Comparison of ENCODE assay signal across 8 mouse cellular contexts in genomic region chr2:27411688-27412174, GRCm38 (mm10). TPM values are rescaled to one million over a fixed set of nuclear protein-coding genes. Genes with fewer than 3 reads are reported as not detected.
DNase-seq lines count a peak whose midpoint lies in the region; ATAC-seq and TF ChIP-seq lines count a peak whose summit lies in the region.

No protein-coding gene starts in this region.

- peak overlapping the region; percentile 98 for H3K27ac ChIP-seq in CH12.LX (ENCODE audit: insufficient read depth, low read depth)
- H3K27ac ChIP-seq in embryonic facial prominence, embryonic 10.5 days (replicated peaks) = peak overlapping the region; percentile 83
- peak overlapping the region; percentile 34 for H3K27ac ChIP-seq in hindbrain, embryonic 15.5 days (replicated peaks)
- no peak overlapping the region for H3K27ac ChIP-seq in liver, embryonic 14.5 days

- H3K4me3 ChIP-seq in CH12.LX (replicated peaks in 1 of 3; ENCODE audit: low read depth in 2 of 3, low read length in 2 of 3, poor library complexity in 1 of 3) = peak overlapping the region; percentile 61 to 67 (median 63)
- peak overlapping the region; percentile 32 for H3K4me3 ChIP-seq in embryonic facial prominence, embryonic 10.5 days
- H3K4me3 ChIP-seq in hindbrain, embryonic 15.5 days = no peak overlapping the region
- no peak overlapping the region; a peak in 1 of 4 replicates for H3K4me3 ChIP-seq in liver, embryonic 14.5 days (ENCODE audit: insufficient read depth in 1 of 2, low read depth in 2 of 2, low read length in 2 of 2)

- 13% methylated on average over 8 of the region's 8 CpGs for WGBS in embryonic facial prominence, embryonic 10.5 days
- 17% methylated on average over 8 of the region's 8 CpGs for WGBS in hindbrain, embryonic 15.5 days
- WGBS in liver, embryonic 14.5 days (ENCODE audit: insufficient replicate concordance) = 16% methylated on average over 8 of the region's 8 CpGs

- peak; percentile 96 for DNase-seq in CH12.LX (ENCODE audit: extremely low read depth)
- DNase-seq in embryonic facial prominence, embryonic 10.5 days (ENCODE audit: low spot score) = peak; percentile 71
- DNase-seq in liver, embryonic 14.5 days (ENCODE audit: low read depth in 3 of 3, low spot score in 3 of 3) = peak in 1 of 3 experiments; percentile 28
- DNase-seq in neural tube, embryonic 10.5 days (ENCODE audit: extremely low spot score, low spot score) = peak; percentile 57
- no peak for DNase-seq in ovary, adult 18-20 months (ENCODE audit: low spot score)
- DNase-seq in adrenal gland, postnatal 10 days = no peak
- DNase-seq in adrenal gland, postnatal 25 days = no peak

- peak; percentile 62 for TF ChIP-seq EP300 in CH12.LX (IDR thresholded peaks at IDR 0.05; ENCODE audit: low read length)
- TF ChIP-seq EP300 in liver, embryonic 14.5 days (IDR thresholded peaks at IDR 0.05; ENCODE audit: low read depth) = no peak

- dilution Hi-C loops in CH12.LX (cut with MboI; ENCODE audit: extremely low pct_ligation_motif_present, extremely low pct_unique_long_range_greater_than_20kb, low sequenced_read_pairs) = no loop called here

- H3K4me1 ChIP-seq in CH12.LX (ENCODE audit: control insufficient read depth in 1 of 2, insufficient read depth in 2 of 2) = peaks cover 34 to 75% of the 10 kb centered on the region in 2 experiments
- peaks cover 91% of the 10 kb centered on the region for H3K4me1 ChIP-seq in embryonic facial prominence, embryonic 10.5 days
- peaks cover 76% of the 10 kb centered on the region for H3K4me1 ChIP-seq in hindbrain, embryonic 15.5 days (replicated peaks)
- H3K4me1 ChIP-seq in liver, embryonic 14.5 days (replicated peaks; ENCODE audit: control insufficient read depth in 2 of 2, insufficient read depth in 2 of 2, low read length in 1 of 2) = peaks cover 7 to 36% of the 10 kb centered on the region in 2 experiments; a peak in 3 of 4 replicates

- H3K4me2 ChIP-seq in CH12.LX (ENCODE audit: insufficient read depth, low read depth, poor library complexity, severe bottlenecking) = peak overlapping the region; percentile 76; the same call in 1 of the 2 replicates
- no peak overlapping the region for H3K4me2 ChIP-seq in hindbrain, embryonic 15.5 days
- peak overlapping the region; percentile 31 for H3K4me2 ChIP-seq in liver, embryonic 14.5 days (ENCODE audit: low read depth)

- in situ Hi-C loops in CH12.LX (cut with MboI; ENCODE audit: low pct_ligation_motif_present, low pct_unique_long_range_greater_than_20kb, low sequenced_read_pairs) = no loop called here

- peak overlapping the region; percentile 83 for H3K9ac ChIP-seq in CH12.LX (ENCODE audit: insufficient read depth, low read depth)
- no peak overlapping the region for H3K9ac ChIP-seq in hindbrain, embryonic 15.5 days
- no peak overlapping the region for H3K9ac ChIP-seq in liver, embryonic 14.5 days (replicated peaks)

- H3K27me3 ChIP-seq in CH12.LX (replicated peaks) = no peaks in the 10 kb centered on the region
- no peaks in the 10 kb centered on the region for H3K27me3 ChIP-seq in embryonic facial prominence, embryonic 10.5 days (replicated peaks; ENCODE audit: low read depth, poor library complexity, severe bottlenecking)
- no peaks in the 10 kb centered on the region for H3K27me3 ChIP-seq in hindbrain, embryonic 15.5 days
- no peaks in the 10 kb centered on the region for H3K27me3 ChIP-seq in liver, embryonic 14.5 days (ENCODE audit: control insufficient read depth, insufficient read depth, low read length)

- no peak; the same call in none of the 2 replicates for TF ChIP-seq RAD21 in CH12.LX (IDR thresholded peaks at IDR 0.05; ENCODE audit: low read depth, low read length)

- ATAC-seq in hindbrain, embryonic 15.5 days (ENCODE audit: low FRiP score, low read depth) = 0 out of 2 replicates have a peak, but pooled peaks have one; percentile 4
- ATAC-seq in liver, embryonic 14.5 days (ENCODE audit: insufficient read depth) = peak; percentile 64

- TF ChIP-seq CTCF in CH12.LX (conservative IDR thresholded peaks at IDR 0.05 in 1 of 2, IDR thresholded peaks at IDR 0.05 in 1 of 2; ENCODE audit: low read depth in 2 of 2, low read length in 2 of 2) = no peak
- no peak for TF ChIP-seq CTCF in liver, embryonic 14.5 days (IDR thresholded peaks at IDR 0.05; ENCODE audit: low read depth)

- H3K36me3 ChIP-seq in CH12.LX (replicated peaks in 1 of 2; ENCODE audit: control insufficient read depth in 1 of 2, insufficient read depth in 1 of 2, low read length in 1 of 2) = peaks cover 0 to 17% of the 10 kb centered on the region in 2 experiments
- H3K36me3 ChIP-seq in embryonic facial prominence, embryonic 10.5 days (replicated peaks) = no peaks in the 10 kb centered on the region
- H3K36me3 ChIP-seq in hindbrain, embryonic 15.5 days = no peaks in the 10 kb centered on the region
- H3K36me3 ChIP-seq in liver, embryonic 14.5 days (replicated peaks; ENCODE audit: control insufficient read depth, insufficient read depth, low read depth) = no peaks in the 10 kb centered on the region

- H3K79me2 ChIP-seq in CH12.LX (replicated peaks; ENCODE audit: control insufficient read depth, extremely low read depth, insufficient read depth, poor library complexity, severe bottlenecking) = peaks cover 86% of the 10 kb centered on the region

- no peaks in the 10 kb centered on the region for H3K9me3 ChIP-seq in CH12.LX (replicated peaks; ENCODE audit: low read length)
- H3K9me3 ChIP-seq in embryonic facial prominence, embryonic 10.5 days = no peaks in the 10 kb centered on the region
- no peaks in the 10 kb centered on the region for H3K9me3 ChIP-seq in hindbrain, embryonic 15.5 days
- H3K9me3 ChIP-seq in liver, embryonic 14.5 days (ENCODE audit: control insufficient read depth, low read length) = no peaks in the 10 kb centered on the region

- peak; percentile 77 for TF ChIP-seq POLR2A in CH12.LX (IDR thresholded peaks at IDR 0.05; ENCODE audit: low read depth, low read length)

TF ChIP-seq in CH12.LX, 34 proteins besides CTCF, POLR2A, EP300 and RAD21 (continues in another document):
- TF ChIP-seq ZMIZ1 (IDR thresholded peaks at IDR 0.05; ENCODE audit: low read depth, low read length) (peak; percentile 65), TBP (conservative IDR thresholded peaks at IDR 0.05; ENCODE audit: low read depth, low read length) (peak; percentile 58; the same call in 1 of the 2 replicates), NELFE (IDR thresholded peaks at IDR 0.05; ENCODE audit: low read depth, low read length) (peak; percentile 66), MEF2A (IDR thresholded peaks at IDR 0.05; ENCODE audit: borderline replicate concordance, low read depth, low read length) (no peak), POLR2AphosphoS2 (IDR thresholded peaks at IDR 0.05; ENCODE audit: low read depth, low read length) (no peak; the same call in 1 of the 2 replicates), GABPA (IDR thresholded peaks at IDR 0.05; ENCODE audit: insufficient replicate concordance, low read depth, low read length) (no peak), E2F4 (IDR thresholded peaks at IDR 0.05; ENCODE audit: insufficient replicate concordance, low read depth, low read length) (no peak), PAX5 (IDR thresholded peaks at IDR 0.05; ENCODE audit: low read length) (no peak), NRF1 (IDR thresholded peaks at IDR 0.05; ENCODE audit: low read depth, low read length) (no peak), BHLHE40 (IDR thresholded peaks at IDR 0.05; ENCODE audit: low read depth, low read length) (peak; percentile 71), JUND (conservative IDR thresholded peaks at IDR 0.05; ENCODE audit: low read depth, low read length) (peak; percentile 32; the same call in 1 of the 2 replicates), UBTF (IDR thresholded peaks at IDR 0.05; ENCODE audit: low read depth, low read length) (no peak; the same call in 1 of the 2 replicates), MAFK (IDR thresholded peaks at IDR 0.05; ENCODE audit: insufficient replicate concordance, low read length) (peak; percentile 62; the same call in 1 of the 2 replicates), KAT2A (IDR thresholded peaks at IDR 0.05; ENCODE audit: insufficient replicate concordance, low read length) (peak; percentile 60; the same call in 1 of the 2 replicates), ZC3H11A (IDR thresholded peaks at IDR 0.05; ENCODE audit: low read depth, low read length) (no peak), USF1 (IDR thresholded peaks at IDR 0.05; ENCODE audit: low read depth, low read length) (no peak; the same call in 1 of the 2 replicates), ZNF384 (IDR thresholded peaks at IDR 0.05; ENCODE audit: low read depth, low read length) (peak; percentile 97), IRF4 (IDR thresholded peaks at IDR 0.05; ENCODE audit: low read depth, low read length) (peak; percentile 74), SIN3A (IDR thresholded peaks at IDR 0.05; ENCODE audit: low read length) (peak; percentile 96), SMC3 (IDR thresholded peaks at IDR 0.05; ENCODE audit: low read depth, low read length) (no peak; the same call in none of the 2 replicates), JUN (IDR thresholded peaks at IDR 0.05; ENCODE audit: insufficient read depth, low read depth, low read length) (no peak), MAZ (IDR thresholded peaks at IDR 0.05; ENCODE audit: low read depth, low read length) (peak; percentile 91)

RNA-seq across cellular contexts. Expression of gene Vav2, which starts 15.1 kb away (rescaled TPM):
- total RNA-seq in CH12.LX (2012; rRNA removed) (46.6 and 48.5 TPM in 2 replicates), CH12.LX (2014; rRNA removed) (31.5 and 31.7 TPM in 2 replicates)
- 46.8 and 47.3 TPM in 2 replicates for polyA plus RNA-seq in CH12.LX (2012; ENCODE audit: insufficient read length, low read depth)
- polyA plus RNA-seq in embryonic facial prominence, embryonic 10.5 days (2016; fragmentation: Nextera tagmentation; extraction: Ambion mirVana) = 10.3 and 11.3 TPM in 2 replicates
- polyA plus RNA-seq in hindbrain, embryonic 15.5 days (2015; fragmentation: Nextera tagmentation; extraction: Ambion mirVana) = 14.3 and 15.6 TPM in 2 replicates
- 5.2 and 5.8 TPM in 2 replicates for polyA plus RNA-seq in liver, embryonic 14.5 days (2012; rRNA removed)
- 2.8 and 3.0 TPM in 2 replicates for polyA plus RNA-seq in liver, embryonic 14.5 days (2014; fragmentation: Nextera tagmentation; extraction: Ambion mirVana)
- 10 to 100 TPM; 21.5 to 29.6 TPM for total RNA-seq in adrenal gland, postnatal 10 days (2021)
- 25.0 and 26.8 TPM in 2 replicates for total RNA-seq in adrenal gland, postnatal 25 days (2021)

RNA-seq across cellular contexts. Expression of gene Brd3os, which starts 30.4 kb away (rescaled TPM):
- total RNA-seq in CH12.LX (2012; rRNA removed) = 0.92 and 2.1 TPM in 2 replicates
- 0.74 and 1.2 TPM in 2 replicates for total RNA-seq in CH12.LX (2014; rRNA removed)
- polyA plus RNA-seq in CH12.LX (2012; ENCODE audit: insufficient read length, low read depth) = 1.2 and 1.8 TPM in 2 replicates
- 8.8 and 8.9 TPM in 2 replicates for polyA plus RNA-seq in embryonic facial prominence, embryonic 10.5 days (2016; fragmentation: Nextera tagmentation; extraction: Ambion mirVana)
- 40.0 and 44.6 TPM in 2 replicates for polyA plus RNA-seq in hindbrain, embryonic 15.5 days (2015; fragmentation: Nextera tagmentation; extraction: Ambion mirVana)
- polyA plus RNA-seq in liver, embryonic 14.5 days (2012; rRNA removed) = 0.29 and 0.39 TPM in 2 replicates
- polyA plus RNA-seq in liver, embryonic 14.5 days (2014; fragmentation: Nextera tagmentation; extraction: Ambion mirVana) = 0.33 and 0.44 TPM in 2 replicates
- total RNA-seq in adrenal gland, postnatal 10 days (2021) = 1 to 10 TPM; 4.8 to 5.7 TPM
- total RNA-seq in adrenal gland, postnatal 25 days (2021) = 11.0 and 12.8 TPM in 2 replicates

Comparison
In these comparisons a context has a peak if more than half of its experiments do, and no peak if none do; other contexts are left out.
1. DNase-seq: peak in CH12.LX (single experiment), embryonic facial prominence, embryonic 10.5 days (single experiment) and neural tube, embryonic 10.5 days (single experiment); none in ovary, adult 18-20 months (single experiment), adrenal gland, postnatal 10 days (single experiment) and adrenal gland, postnatal 25 days (single experiment).
2. H3K4me3 ChIP-seq: peak in CH12.LX (3 of 3) and embryonic facial prominence, embryonic 10.5 days (single experiment); none in hindbrain, embryonic 15.5 days (single experiment) and liver, embryonic 14.5 days (0 of 2).